Comparison of ENCODE assay signal across 8 mouse cellular contexts in genomic region chr2:174438181-174438580, GRCm38 (mm10). TPM values are rescaled to one million over a fixed set of nuclear protein-coding genes. Genes with fewer than 3 reads are reported as not detected.
DNase-seq lines count a peak whose midpoint lies in the region; ATAC-seq and TF ChIP-seq lines count a peak whose summit lies in the region.

No protein-coding gene starts in this region.

- peak overlapping the region; percentile 91 for H3K4me2 ChIP-seq in heart, embryonic 14.5 days (ENCODE audit: low read length)
- H3K4me2 ChIP-seq in heart, embryonic 16.5 days (ENCODE audit: low read depth, low read length): peak overlapping the region; percentile 77

- peak overlapping the region; percentile 67 to 80 for H3K4me3 ChIP-seq in heart, embryonic 14.5 days (ENCODE audit: control insufficient read depth in 1 of 2, insufficient read depth in 1 of 2, low read depth in 1 of 2, low read length in 2 of 2)
- peak overlapping the region; percentile 77 for H3K4me3 ChIP-seq in G1E (ENCODE audit: low read depth, low read length)
- H3K4me3 ChIP-seq in heart, embryonic 16.5 days (ENCODE audit: low read length): peak overlapping the region; percentile 67
- H3K4me3 ChIP-seq in midbrain, embryonic 10.5 days: peak overlapping the region; percentile 59

- no peak overlapping the region for H3K27ac ChIP-seq in heart, embryonic 14.5 days (replicated peaks in 1 of 2; ENCODE audit: control insufficient read depth in 1 of 2, insufficient read depth in 1 of 2, low read depth in 2 of 2, low read length in 2 of 2)
- H3K27ac ChIP-seq in heart, embryonic 16.5 days (ENCODE audit: low read length): no peak overlapping the region
- H3K27ac ChIP-seq in midbrain, embryonic 10.5 days (replicated peaks): peak overlapping the region; percentile 85

- no peak for DNase-seq in heart, postnatal 36 days
- no peak for DNase-seq in G1E (ENCODE audit: low spot score)
- no peak for DNase-seq in midbrain, embryonic 10.5 days (ENCODE audit: low spot score)
- DNase-seq in embryo, embryonic 10 days (ENCODE audit: low spot score): no peak
- DNase-seq in right cerebral cortex, postnatal 25 days: no peak
- no peak for DNase-seq in urinary bladder, postnatal 14 days (ENCODE audit: low spot score)

- no peak for ATAC-seq in heart, embryonic 14.5 days (ENCODE audit: insufficient number of reproducible peaks, insufficient read depth, low FRiP score, low read depth)
- no peak for ATAC-seq in G1E (ENCODE audit: extremely low read depth, insufficient number of reproducible peaks, low FRiP score, poor library complexity, severe bottlenecking)
- ATAC-seq in heart, embryonic 16.5 days (replicated peaks; ENCODE audit: extremely low read depth, insufficient read depth, low FRiP score): no peak

- intact Hi-C loops in heart, postnatal 36 days (cut with DNase I): loop anchor here (2.0 kb wide), 1 partner anchor 35 kb away; the partner anchor contains the start of gene Prelid3b

- 68% methylated on average over 11 of the region's 11 CpGs for WGBS in heart, embryonic 14.5 days
- 65% methylated on average over 11 of the region's 11 CpGs for whole genome bisulfite sequencing in heart, embryonic 16.5 days
- 69% methylated on average over 11 of the region's 11 CpGs for WGBS in midbrain, embryonic 10.5 days

- H3K9me3 ChIP-seq in heart, embryonic 14.5 days (ENCODE audit: control insufficient read depth, low read length): no peaks in the 10 kb centered on the region
- H3K9me3 ChIP-seq in G1E (replicated peaks): no peaks in the 10 kb centered on the region
- no peaks in the 10 kb centered on the region for H3K9me3 ChIP-seq in heart, embryonic 16.5 days (replicated peaks; ENCODE audit: control insufficient read depth, low read length)
- H3K9me3 ChIP-seq in midbrain, embryonic 10.5 days (replicated peaks): no peaks in the 10 kb centered on the region

- H3K36me3 ChIP-seq in heart, embryonic 14.5 days (ENCODE audit: control insufficient read depth, insufficient read depth, low read length): peaks cover 13% of the 10 kb centered on the region; the same call in 1 of the 2 replicates
- peaks cover 45% of the 10 kb centered on the region for H3K36me3 ChIP-seq in G1E (replicated peaks)
- peaks cover 8% of the 10 kb centered on the region for H3K36me3 ChIP-seq in heart, embryonic 16.5 days (ENCODE audit: control insufficient read depth, insufficient read depth)
- peaks cover 37% of the 10 kb centered on the region for H3K36me3 ChIP-seq in midbrain, embryonic 10.5 days

- peak overlapping the region; percentile 77 for H3K9ac ChIP-seq in heart, embryonic 14.5 days (ENCODE audit: low read length)
- peak overlapping the region; percentile 74 for H3K9ac ChIP-seq in heart, embryonic 16.5 days (ENCODE audit: low read length)

- H3K27me3 ChIP-seq in heart, embryonic 14.5 days (ENCODE audit: control insufficient read depth, insufficient read depth, low read length): no peaks in the 10 kb centered on the region
- H3K27me3 ChIP-seq in G1E (ENCODE audit: insufficient read depth, low read length): peaks cover 33% of the 10 kb centered on the region
- no peaks in the 10 kb centered on the region for H3K27me3 ChIP-seq in heart, embryonic 16.5 days (ENCODE audit: control insufficient read depth, insufficient read depth, low read length)
- H3K27me3 ChIP-seq in midbrain, embryonic 10.5 days (ENCODE audit: low read depth, poor library complexity, severe bottlenecking): no peaks in the 10 kb centered on the region

- H3K4me1 ChIP-seq in heart, embryonic 14.5 days (ENCODE audit: control insufficient read depth in 2 of 2, insufficient read depth in 2 of 2, low read length in 2 of 2): peaks cover 17 to 26% of the 10 kb centered on the region in 2 experiments
- H3K4me1 ChIP-seq in G1E (ENCODE audit: insufficient read depth, low read depth, low read length): peaks cover 28% of the 10 kb centered on the region
- H3K4me1 ChIP-seq in heart, embryonic 16.5 days (ENCODE audit: control insufficient read depth, insufficient read depth, low read length): peaks cover 24% of the 10 kb centered on the region
- H3K4me1 ChIP-seq in midbrain, embryonic 10.5 days: peaks cover 46% of the 10 kb centered on the region

- no peak for TF ChIP-seq CTCF in G1E (IDR thresholded peaks at IDR 0.05; ENCODE audit: low read depth, low read length)

RNA-seq across cellular contexts. Expression of gene Ctsz, which starts 0.7 kb away (rescaled TPM):
- 121 and 125 TPM in 2 replicates for polyA plus RNA-seq in heart, embryonic 14.5 days (2014; fragmentation: Nextera tagmentation; extraction: Ambion mirVana)
- total RNA-seq in heart, postnatal 36 days (2021): 10 to 100 TPM; 33.9 to 36.0 TPM
- 13.5 and 24.8 TPM in 2 replicates for total RNA-seq in G1E (2014; fragmentation: Nextera tagmentation)
- total RNA-seq in G1E (2017): 27.1 and 32.5 TPM in 2 replicates
- polyA plus RNA-seq in G1E (2012): 21.4 and 22.1 TPM in 2 replicates
- polyA plus RNA-seq in heart, embryonic 16.5 days (2015; fragmentation: Nextera tagmentation; extraction: Ambion mirVana): 123 and 131 TPM in 2 replicates
- polyA plus RNA-seq in midbrain, embryonic 10.5 days (2016; fragmentation: Nextera tagmentation; extraction: Ambion mirVana): 116 TPM in 2 replicates

RNA-seq across cellular contexts. Expression of gene Tubb1, which starts 12.3 kb away (rescaled TPM):
- 1.8 and 2.3 TPM in 2 replicates for polyA plus RNA-seq in heart, embryonic 14.5 days (2014; fragmentation: Nextera tagmentation; extraction: Ambion mirVana)
- total RNA-seq in heart, postnatal 36 days (2021): 1 to 10 TPM; 3.8 to 4.1 TPM
- total RNA-seq in G1E (2014; fragmentation: Nextera tagmentation): not detected in 2 replicates
- 0.05 and 0.12 TPM in 2 replicates for total RNA-seq in G1E (2017)
- polyA plus RNA-seq in G1E (2012): not detected in 2 replicates
- polyA plus RNA-seq in heart, embryonic 16.5 days (2015; fragmentation: Nextera tagmentation; extraction: Ambion mirVana): 2.5 and 2.6 TPM in 2 replicates
- polyA plus RNA-seq in midbrain, embryonic 10.5 days (2016; fragmentation: Nextera tagmentation; extraction: Ambion mirVana): 4.3 and 6.1 TPM in 2 replicates

RNA-seq across cellular contexts. Expression of gene Nelfcd, which starts 22.6 kb away (rescaled TPM):
- polyA plus RNA-seq in heart, embryonic 14.5 days (2014; fragmentation: Nextera tagmentation; extraction: Ambion mirVana): 77.0 and 79.3 TPM in 2 replicates
- 10 to 100 TPM; 29.3 to 31.4 TPM for total RNA-seq in heart, postnatal 36 days (2021)
- total RNA-seq in G1E (2014; fragmentation: Nextera tagmentation) (29.6 and 44.9 TPM in 2 replicates), G1E (2017) (43.6 and 47.4 TPM in 2 replicates)
- polyA plus RNA-seq in G1E (2012): 45.0 and 51.7 TPM in 2 replicates
- 78.1 and 86.2 TPM in 2 replicates for polyA plus RNA-seq in heart, embryonic 16.5 days (2015; fragmentation: Nextera tagmentation; extraction: Ambion mirVana)
- 193 and 195 TPM in 2 replicates for polyA plus RNA-seq in midbrain, embryonic 10.5 days (2016; fragmentation: Nextera tagmentation; extraction: Ambion mirVana)

RNA-seq across cellular contexts. Expression of gene Atp5e, which starts 25.7 kb away (rescaled TPM):
- 1,324 and 1,420 TPM in 2 replicates for polyA plus RNA-seq in heart, embryonic 14.5 days (2014; fragmentation: Nextera tagmentation; extraction: Ambion mirVana)
- total RNA-seq in heart, postnatal 36 days (2021): 1,000 to 10,000 TPM; 1,605 to 1,606 TPM
- total RNA-seq in G1E (2014; fragmentation: Nextera tagmentation) (21.2 and 28.5 TPM in 2 replicates), G1E (2017) (38.8 and 43.7 TPM in 2 replicates)
- polyA plus RNA-seq in G1E (2012): 2.6 and 3.1 TPM in 2 replicates
- 912 and 1,057 TPM in 2 replicates for polyA plus RNA-seq in heart, embryonic 16.5 days (2015; fragmentation: Nextera tagmentation; extraction: Ambion mirVana)
- 569 and 605 TPM in 2 replicates for polyA plus RNA-seq in midbrain, embryonic 10.5 days (2016; fragmentation: Nextera tagmentation; extraction: Ambion mirVana)

RNA-seq across cellular contexts. Expression of gene Prelid3b, which starts 34.7 kb away (rescaled TPM):
- polyA plus RNA-seq in heart, embryonic 14.5 days (2014; fragmentation: Nextera tagmentation; extraction: Ambion mirVana): 133 and 137 TPM in 2 replicates
- 10 to 100 TPM; 56.5 to 65.8 TPM for total RNA-seq in heart, postnatal 36 days (2021)
- 88.7 and 90.7 TPM in 2 replicates for total RNA-seq in G1E (2014; fragmentation: Nextera tagmentation)
- 154 and 165 TPM in 2 replicates for total RNA-seq in G1E (2017)
- 32.0 and 57.8 TPM in 2 replicates for polyA plus RNA-seq in G1E (2012)
- polyA plus RNA-seq in heart, embryonic 16.5 days (2015; fragmentation: Nextera tagmentation; extraction: Ambion mirVana): 146 and 162 TPM in 2 replicates
- polyA plus RNA-seq in midbrain, embryonic 10.5 days (2016; fragmentation: Nextera tagmentation; extraction: Ambion mirVana): 125 and 132 TPM in 2 replicates
